Mouse (Mus musculus): Measurements from ENCODE around the gene Tenm3. TPM values are rescaled to one million over a fixed set of nuclear protein-coding genes. Genes with fewer than 3 reads are reported as not detected.
A peak's percentile ranks its signal among the peaks of the same experiment; 100 is the strongest.

Gene Tenm3
- polyA plus RNA-seq, 1 experiment from 2014 or later, result 49.6 TPM

- peaks cover under 1% of the 10 kb centered on the region; the same call in 1 of the 2 replicates for H3K4me1 ChIP-seq
- no peak overlapping the region for H3K27ac ChIP-seq
- no peak overlapping the region for H3K9ac ChIP-seq
- no peak for ATAC-seq (replicated peaks)
- H3K36me3 ChIP-seq (replicated peaks), result peaks cover 9% of the 10 kb centered on the region; the same call in 1 of the 2 replicates
- no peak overlapping the region for H3K4me2 ChIP-seq
- no peak overlapping the region for H3K4me3 ChIP-seq
- H3K9me3 ChIP-seq, result no peaks in the 10 kb centered on the region
- WGBS, result 90% methylated on average over 6 of the region's 6 CpGs
- H3K27me3 ChIP-seq (replicated peaks), result no peaks in the 10 kb centered on the region
Observed at GRCm38 (mm10) chr8:48295558-48295957, 548.2 kb downstream of the Tenm3 start.

DNA sequence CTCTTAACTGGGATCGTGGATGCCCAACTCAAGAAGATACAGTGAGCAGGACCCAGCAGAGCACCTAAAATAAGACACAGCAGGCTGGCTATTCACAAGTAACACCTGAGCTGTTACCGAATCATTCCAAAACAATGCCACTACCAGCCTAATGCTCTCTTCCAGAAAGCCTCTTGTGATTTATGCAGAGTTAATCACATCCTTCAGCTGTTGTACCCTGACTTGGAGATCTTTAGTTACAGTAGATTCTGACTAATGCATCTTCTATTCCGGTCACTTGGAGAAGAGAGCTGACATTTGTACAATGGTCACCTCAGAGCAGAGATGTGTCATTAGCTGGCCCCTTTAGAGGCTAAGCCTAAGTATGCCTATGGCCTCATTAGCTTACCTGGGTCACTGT lies 550.0 kb downstream of the Tenm3 start:
- Histone ChIP-seq H3K4me1 (no peaks in the 10 kb centered on the region), H3K9ac (no peak overlapping the region), H3K36me3 (replicated peaks) (peaks cover 9% of the 10 kb centered on the region; the same call in 1 of the 2 replicates), H3K4me2 (no peak overlapping the region), H3K4me3 (no peak overlapping the region), H3K27me3 (replicated peaks) (no peaks in the 10 kb centered on the region), H3K9me3 (no peaks in the 10 kb centered on the region), H3K27ac (no peak overlapping the region)
- no peak for ATAC-seq (replicated peaks)
- 95% methylated on average over 3 of the region's 3 CpGs for WGBS

- no peak overlapping the region for H3K4me3 ChIP-seq
- no peak overlapping the region for H3K4me2 ChIP-seq
- H3K4me1 ChIP-seq, result no peaks in the 10 kb centered on the region
- H3K27ac ChIP-seq, result no peak overlapping the region
- no peaks in the 10 kb centered on the region for H3K27me3 ChIP-seq (replicated peaks)
- no peak overlapping the region for H3K9ac ChIP-seq
- WGBS, result 74% methylated on average over 10 of the region's 10 CpGs
- H3K36me3 ChIP-seq (replicated peaks), result peaks cover 3% of the 10 kb centered on the region; the same call in 1 of the 2 replicates
- no peaks in the 10 kb centered on the region for H3K9me3 ChIP-seq
- no peak for ATAC-seq (replicated peaks)
Observed at GRCm38 (mm10) chr8:48285432-48285831, 558.3 kb downstream of the Tenm3 start.

GRCm38 (mm10) chr8:48281855-48282254 lies 561.9 kb downstream of the Tenm3 start:
- 94% methylated on average over 11 of the region's 11 CpGs for WGBS
- Histone ChIP-seq H3K4me3 (no peak overlapping the region), H3K9ac (no peak overlapping the region), H3K27ac (no peak overlapping the region), H3K4me2 (no peak overlapping the region), H3K27me3 (replicated peaks) (no peaks in the 10 kb centered on the region), H3K9me3 (no peaks in the 10 kb centered on the region), H3K36me3 (replicated peaks) (no peaks in the 10 kb centered on the region), H3K4me1 (peaks cover 3% of the 10 kb centered on the region; the same call in 1 of the 2 replicates)
- no peak for ATAC-seq (replicated peaks)

GRCm38 (mm10) chr8:48279360-48279759 lies 564.4 kb downstream of the Tenm3 start:
- 94% methylated on average over 2 of the region's 2 CpGs for WGBS
- Histone ChIP-seq H3K4me3 (no peak overlapping the region), H3K36me3 (replicated peaks) (peaks cover 15% of the 10 kb centered on the region), H3K9ac (no peak overlapping the region), H3K4me2 (no peak overlapping the region), H3K27ac (no peak overlapping the region), H3K9me3 (no peaks in the 10 kb centered on the region), H3K4me1 (peaks cover 7% of the 10 kb centered on the region; the same call in 1 of the 2 replicates), H3K27me3 (replicated peaks) (no peaks in the 10 kb centered on the region)
- no peak for ATAC-seq (replicated peaks)

DNA sequence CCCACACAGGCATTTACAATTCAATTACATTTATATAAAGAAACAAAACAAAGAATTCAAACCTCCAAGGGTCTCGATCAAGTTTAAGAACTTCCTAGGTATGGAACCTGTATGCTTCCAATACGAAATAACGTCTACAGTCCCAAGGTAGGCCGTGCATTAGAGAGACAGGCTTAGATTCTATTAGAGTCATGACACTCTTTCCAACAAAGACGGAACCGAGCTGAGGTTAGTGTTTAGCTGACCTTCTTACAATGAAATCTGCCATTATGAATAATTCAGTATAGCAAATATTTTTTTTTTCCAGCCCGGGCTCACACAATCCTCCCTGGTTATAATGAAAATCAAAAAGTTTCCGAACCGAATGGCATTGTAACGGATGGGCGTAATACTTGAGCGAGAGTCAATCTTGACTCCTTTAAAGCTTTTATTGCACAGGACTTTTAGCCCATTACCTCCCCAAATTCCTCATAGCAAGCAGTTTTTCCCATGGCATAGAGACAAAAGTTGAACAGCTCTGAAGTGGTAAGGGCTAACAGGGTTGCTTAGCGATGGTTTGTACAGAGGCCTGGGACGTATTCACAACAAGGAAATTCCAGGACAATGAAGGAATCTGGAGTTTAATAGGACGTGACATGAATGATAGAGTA lies 565.6 kb downstream of the Tenm3 start:
- Histone ChIP-seq H3K4me2 (no peak overlapping the region), H3K27me3 (replicated peaks) (no peaks in the 10 kb centered on the region), H3K9me3 (no peaks in the 10 kb centered on the region), H3K4me1 (peaks cover 7% of the 10 kb centered on the region; the same call in 1 of the 2 replicates), H3K27ac (no peak overlapping the region), H3K9ac (no peak overlapping the region), H3K36me3 (replicated peaks) (peaks cover 15% of the 10 kb centered on the region), H3K4me3 (no peak overlapping the region)
- peak; percentile 70; the same call in 1 of the 2 replicates for ATAC-seq (replicated peaks)
- WGBS, result 24% methylated on average over 15 of the region's 15 CpGs

GRCm38 (mm10) chr8:48275066-48275465 lies 568.7 kb downstream of the Tenm3 start:
- Histone ChIP-seq H3K4me2 (no peak overlapping the region), H3K9ac (no peak overlapping the region), H3K4me1 (peaks cover 7% of the 10 kb centered on the region), H3K27ac (peak overlapping the region; percentile 34; the same call in 1 of the 2 replicates), H3K36me3 (replicated peaks) (peaks cover 15% of the 10 kb centered on the region), H3K27me3 (replicated peaks) (no peaks in the 10 kb centered on the region), H3K4me3 (no peak overlapping the region), H3K9me3 (no peaks in the 10 kb centered on the region)
- WGBS, result 83% methylated on average over 11 of the region's 11 CpGs
- no peak for ATAC-seq (replicated peaks)

DNA sequence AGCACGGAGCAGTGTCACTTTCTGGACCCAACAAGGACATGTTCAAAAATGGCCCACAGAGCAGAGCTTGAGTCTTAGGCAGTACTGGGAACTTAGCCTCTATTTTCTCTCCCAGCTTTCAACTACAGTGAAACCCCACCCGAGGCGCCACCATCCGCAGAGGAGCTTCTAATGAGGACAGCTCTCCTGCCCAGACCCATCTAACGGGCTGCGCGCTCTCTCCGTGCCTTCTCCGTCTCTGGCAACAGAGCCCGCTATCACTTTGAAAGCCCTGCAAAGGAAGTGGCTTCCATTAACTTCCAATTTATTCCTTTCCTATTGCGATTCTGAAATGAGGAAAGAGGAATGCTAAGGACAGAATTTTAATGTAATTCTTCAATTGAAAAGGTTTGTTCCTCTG lies 569.2 kb downstream of the Tenm3 start:
- Histone ChIP-seq H3K27ac (peak overlapping the region; percentile 34; the same call in 1 of the 2 replicates), H3K36me3 (replicated peaks) (peaks cover 15% of the 10 kb centered on the region), H3K27me3 (replicated peaks) (no peaks in the 10 kb centered on the region), H3K9me3 (no peaks in the 10 kb centered on the region), H3K4me1 (peaks cover 7% of the 10 kb centered on the region), H3K4me3 (no peak overlapping the region), H3K4me2 (no peak overlapping the region), H3K9ac (no peak overlapping the region)
- ATAC-seq (replicated peaks), result no peak
- 78% methylated on average over 11 of the region's 11 CpGs for WGBS

- Histone ChIP-seq H3K4me1 (no peaks in the 10 kb centered on the region; the same call in 1 of the 2 replicates), H3K36me3 (replicated peaks) (no peaks in the 10 kb centered on the region), H3K4me3 (no peak overlapping the region), H3K9ac (no peak overlapping the region), H3K4me2 (no peak overlapping the region), H3K27me3 (replicated peaks) (no peaks in the 10 kb centered on the region), H3K27ac (no peak overlapping the region), H3K9me3 (no peaks in the 10 kb centered on the region)
- ATAC-seq (replicated peaks), result no peak
- WGBS, result 86% methylated on average over 10 of the region's 10 CpGs
Observed at GRCm38 (mm10) chr8:48268638-48269037, 575.1 kb downstream of the Tenm3 start.

DNA sequence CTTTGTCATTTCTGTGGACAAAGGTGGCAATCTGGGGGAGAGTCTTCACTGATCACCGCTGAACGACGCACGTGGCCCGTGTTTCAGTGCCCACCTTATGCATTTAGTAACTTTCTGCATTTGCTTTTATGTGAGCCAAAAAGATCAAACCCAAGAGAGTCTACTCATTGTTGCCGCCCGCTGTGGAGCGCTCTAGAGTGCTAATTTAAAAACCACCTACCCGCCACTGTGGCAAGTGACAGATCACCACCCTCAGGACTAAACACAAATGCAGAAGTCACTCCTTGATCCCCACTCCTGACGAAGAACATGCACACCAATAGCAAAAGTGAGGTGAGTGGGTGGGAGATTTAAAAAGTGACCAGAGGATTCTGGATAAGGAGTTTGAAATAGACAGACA lies 583.5 kb downstream of the Tenm3 start:
- peaks cover 16% of the 10 kb centered on the region; the same call in 1 of the 2 replicates for H3K4me1 ChIP-seq
- no peak overlapping the region for H3K9ac ChIP-seq
- 92% methylated on average over 10 of the region's 10 CpGs for WGBS
- no peak overlapping the region for H3K4me2 ChIP-seq
- H3K9me3 ChIP-seq, result no peaks in the 10 kb centered on the region
- ATAC-seq (replicated peaks), result no peak
- no peak overlapping the region for H3K4me3 ChIP-seq
- no peak overlapping the region for H3K27ac ChIP-seq
- no peaks in the 10 kb centered on the region for H3K27me3 ChIP-seq (replicated peaks)
- H3K36me3 ChIP-seq (replicated peaks), result no peaks in the 10 kb centered on the region

DNA sequence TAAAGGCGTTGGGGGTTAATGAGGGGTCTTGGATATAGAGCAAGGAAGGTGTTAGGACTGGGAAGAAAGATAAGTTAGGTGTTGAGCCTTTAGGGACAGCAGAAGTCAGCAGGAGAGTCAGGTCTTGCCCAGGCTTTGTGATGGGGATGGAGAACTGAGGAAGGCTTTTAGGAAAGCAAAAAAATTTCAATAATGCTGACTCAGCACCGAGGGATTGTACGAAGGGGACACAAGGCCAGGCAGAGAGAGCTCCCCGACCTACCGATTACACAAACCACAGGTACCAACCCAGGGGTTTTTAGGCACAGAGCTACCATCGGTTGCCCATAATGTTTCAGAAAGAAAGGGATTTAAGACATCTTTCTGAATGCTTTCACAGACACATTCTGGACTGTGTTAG lies 583.9 kb downstream of the Tenm3 start:
- WGBS, result 84% methylated on average over 6 of the region's 6 CpGs
- no peak overlapping the region for H3K9ac ChIP-seq
- H3K4me3 ChIP-seq, result no peak overlapping the region
- no peaks in the 10 kb centered on the region for H3K36me3 ChIP-seq (replicated peaks)
- no peaks in the 10 kb centered on the region for H3K9me3 ChIP-seq
- no peak overlapping the region for H3K27ac ChIP-seq
- no peaks in the 10 kb centered on the region for H3K27me3 ChIP-seq (replicated peaks)
- H3K4me1 ChIP-seq, result peaks cover 16% of the 10 kb centered on the region; the same call in 1 of the 2 replicates
- no peak overlapping the region for H3K4me2 ChIP-seq
- no peak for ATAC-seq (replicated peaks)

DNA sequence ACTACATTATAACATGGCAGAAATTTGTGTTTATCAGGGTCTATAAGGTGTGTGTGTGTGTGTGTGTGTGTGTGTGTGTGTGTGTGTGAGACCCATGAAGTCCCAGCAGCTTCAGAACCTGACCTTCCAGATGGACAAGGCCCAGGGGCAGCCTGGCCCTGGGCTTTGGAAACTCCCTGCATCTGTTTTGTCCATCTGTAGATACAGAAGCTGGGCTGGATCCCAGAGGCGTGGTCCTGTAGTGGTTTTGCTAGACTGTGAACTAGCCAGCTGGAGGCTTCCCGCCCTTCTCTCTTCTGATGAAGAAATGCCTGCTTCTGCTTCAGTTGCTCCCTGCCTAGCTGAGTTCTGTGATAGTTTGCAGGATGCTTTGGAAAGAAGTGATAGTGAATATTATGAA lies 599.9 kb downstream of the Tenm3 start:
- Histone ChIP-seq H3K9me3 (no peaks in the 10 kb centered on the region), H3K36me3 (replicated peaks) (peaks cover 9% of the 10 kb centered on the region; the same call in 1 of the 2 replicates), H3K27me3 (replicated peaks) (no peaks in the 10 kb centered on the region), H3K4me3 (no peak overlapping the region), H3K9ac (no peak overlapping the region), H3K27ac (no peak overlapping the region), H3K4me2 (no peak overlapping the region), H3K4me1 (no peaks in the 10 kb centered on the region; the same call in 1 of the 2 replicates)
- 82% methylated on average over 2 of the region's 2 CpGs for WGBS
- no peak for ATAC-seq (replicated peaks)
